Mouse (Mus musculus) heart, postnatal 0 days (tissue): ENCODE data around the gene Nrg4.

ENCODE experiments used
- CTCF ChIP-seq: IDR thresholded peaks from 2 replicates; pipeline ENCODE4 v1.5.1; 2016; ENCODE audit warnings: antibody characterized with exemption, control low read depth, low read depth
- EP300 ChIP-seq: IDR thresholded peaks from 2 replicates; pipeline ENCODE4 v1.6.1; 2016; ENCODE audit warnings: antibody characterized with exemption, low read depth

GRCm38 (mm10) chr9:55244079-55244478 is 82.6 kb downstream of the Nrg4 start:
- TF ChIP-seq CTCF, result no peak
- TF ChIP-seq EP300, result no peak
